Mouse (Mus musculus): Measurements from ENCODE around the gene Trim16. TPM values are rescaled to one million over a fixed set of nuclear protein-coding genes. Genes with fewer than 3 reads are reported as not detected.

Trim16 gene
- 8.1 and 8.4 TPM in 2 replicates for polyA plus RNA-seq (2015; fragmentation: Nextera tagmentation; extraction: Ambion mirVana)

- H3K4me3 ChIP-seq = peak within 1 kb of the TSS; percentile 37
- ATAC-seq (ENCODE audit: low FRiP score, low read depth) = peak; percentile 88
- WGBS = 6% methylated on average over 15 of the region's 15 CpGs
Measured at GRCm38 (mm10) chr11:62820059-62820541, at the start of gene Trim16. Gene Trim16 (plus strand): TSS chr11:62820231.

GRCm38 (mm10) chr11:62776510-62776909 is 43.5 kb upstream of the Trim16 start:
- 97% methylated on average over 7 of the region's 7 CpGs for WGBS
- no peaks in the 10 kb centered on the region for H3K4me1 ChIP-seq (replicated peaks)

More at GRCm38 (mm10) chr11:62820059-62820541, at the start of gene Trim16:
- Histone ChIP-seq H3K27me3 (no peaks in the 10 kb centered on the region), H3K9me3 (no peaks in the 10 kb centered on the region), H3K27ac (replicated peaks) (peak within 1 kb of the TSS; percentile 30), H3K36me3 (no peaks in the 10 kb centered on the region), H3K9ac (peak within 1 kb of the TSS; percentile 39), H3K4me2 (peak within 1 kb of the TSS; percentile 61), H3K4me1 (replicated peaks) (peaks cover 15% of the 10 kb centered on the region)

DNA sequence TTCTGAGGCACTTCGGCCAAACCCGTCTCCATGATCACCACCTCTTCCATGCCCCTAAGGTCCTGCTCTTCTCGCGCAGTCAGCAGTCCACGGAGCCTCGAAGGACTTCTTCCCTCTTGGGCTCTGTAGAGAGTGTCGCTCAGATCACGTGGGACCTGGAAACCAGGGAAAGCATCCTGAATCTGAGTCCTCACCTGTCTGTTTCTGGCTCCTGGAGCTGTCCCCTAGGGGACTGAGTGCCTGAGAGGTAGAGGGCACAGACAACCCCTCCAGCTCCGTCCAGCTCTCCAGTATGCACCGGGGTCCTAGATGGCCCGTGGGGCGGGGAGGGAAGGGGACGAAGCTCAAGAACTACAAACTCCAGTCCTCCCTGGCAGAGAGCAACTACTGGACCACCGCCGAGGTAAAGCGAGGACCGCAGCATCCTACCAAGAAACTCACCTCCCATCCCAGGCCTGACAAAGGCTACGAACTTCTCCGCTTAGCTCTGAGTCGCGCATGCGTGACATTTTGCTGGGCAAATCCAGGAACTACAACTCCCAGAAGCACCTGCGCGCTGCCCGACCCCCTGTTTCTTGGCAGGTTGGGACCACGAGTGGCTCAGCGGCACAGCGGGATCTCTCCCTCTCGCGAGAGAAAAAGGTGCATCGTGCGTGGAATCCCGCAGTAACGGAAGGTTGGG is 31.0 kb upstream of the Trim16 start, which contains the start of gene Zfp286:
Zfp286 (minus strand) TSS at position 528 of the 682 bp plus-strand sequence.
- Histone ChIP-seq H3K9ac (peak within 1 kb of the TSS; percentile 58), H3K36me3 (peaks cover 22% of the 10 kb centered on the region), H3K4me3 (peak within 1 kb of the TSS; percentile 51), H3K4me1 (replicated peaks) (peaks cover 12% of the 10 kb centered on the region), H3K9me3 (no peaks in the 10 kb centered on the region), H3K4me2 (peak within 1 kb of the TSS; percentile 66), H3K27me3 (no peaks in the 10 kb centered on the region), H3K27ac (replicated peaks) (peak within 1 kb of the TSS; percentile 82)
- peak; percentile 95 for ATAC-seq (ENCODE audit: low FRiP score, low read depth)
- 5% methylated on average over 34 of the region's 34 CpGs for WGBS

More at GRCm38 (mm10) chr11:62776510-62776909, 43.5 kb upstream of the Trim16 start:
- Histone ChIP-seq H3K4me2 (no peak overlapping the region), H3K27me3 (no peaks in the 10 kb centered on the region), H3K9ac (no peak overlapping the region), H3K27ac (replicated peaks) (no peak overlapping the region), H3K9me3 (peaks cover 32% of the 10 kb centered on the region), H3K36me3 (peaks cover 63% of the 10 kb centered on the region), H3K4me3 (no peak overlapping the region)
- no peak for ATAC-seq (ENCODE audit: low FRiP score, low read depth)

- H3K9ac ChIP-seq = peak overlapping the region; percentile 41
- ATAC-seq (ENCODE audit: low FRiP score, low read depth) = no peak
- H3K9me3 ChIP-seq = no peaks in the 10 kb centered on the region
- peak overlapping the region; percentile 51 for H3K4me3 ChIP-seq
- no peaks in the 10 kb centered on the region for H3K27me3 ChIP-seq
- H3K4me1 ChIP-seq (replicated peaks) = peaks cover 12% of the 10 kb centered on the region
- peak overlapping the region; percentile 66 for H3K4me2 ChIP-seq
- 57% methylated on average over 3 of the region's 3 CpGs for whole genome bisulfite sequencing
- H3K27ac ChIP-seq (replicated peaks) = peak overlapping the region; percentile 82
- H3K36me3 ChIP-seq = peaks cover 17% of the 10 kb centered on the region
Measured at GRCm38 (mm10) chr11:62789617-62789936, 30.5 kb upstream of the Trim16 start.

- ATAC-seq (ENCODE audit: low FRiP score, low read depth) = no peak
- 56% methylated on average over 13 of the region's 13 CpGs for WGBS
Measured at GRCm38 (mm10) chr11:62804119-62804518, 15.9 kb upstream of the Trim16 start.

GRCm38 (mm10) chr11:62807965-62808364 is 12.1 kb upstream of the Trim16 start:
- no peaks in the 10 kb centered on the region for H3K4me1 ChIP-seq (replicated peaks)
- no peak overlapping the region for H3K4me3 ChIP-seq
- H3K4me2 ChIP-seq = no peak overlapping the region
- WGBS = 89% methylated on average over 2 of the region's 2 CpGs
- H3K9me3 ChIP-seq = no peaks in the 10 kb centered on the region
- H3K27ac ChIP-seq (replicated peaks) = no peak overlapping the region
- ATAC-seq (ENCODE audit: low FRiP score, low read depth) = no peak
- no peaks in the 10 kb centered on the region for H3K36me3 ChIP-seq
- no peak overlapping the region for H3K9ac ChIP-seq
- no peaks in the 10 kb centered on the region for H3K27me3 ChIP-seq

More at GRCm38 (mm10) chr11:62804119-62804518, 15.9 kb upstream of the Trim16 start:
- H3K27me3 ChIP-seq = no peaks in the 10 kb centered on the region
- no peaks in the 10 kb centered on the region for H3K9me3 ChIP-seq
- H3K27ac ChIP-seq (replicated peaks) = no peak overlapping the region
- no peaks in the 10 kb centered on the region for H3K36me3 ChIP-seq
- no peak overlapping the region for H3K4me3 ChIP-seq
- no peak overlapping the region for H3K4me2 ChIP-seq
- H3K4me1 ChIP-seq (replicated peaks) = no peaks in the 10 kb centered on the region
- no peak overlapping the region for H3K9ac ChIP-seq

- Histone ChIP-seq H3K9me3 (no peaks in the 10 kb centered on the region), H3K4me1 (replicated peaks) (no peaks in the 10 kb centered on the region), H3K4me2 (no peak overlapping the region), H3K4me3 (no peak overlapping the region), H3K9ac (no peak overlapping the region), H3K27ac (replicated peaks) (no peak overlapping the region), H3K27me3 (no peaks in the 10 kb centered on the region), H3K36me3 (no peaks in the 10 kb centered on the region)
- ATAC-seq (ENCODE audit: low FRiP score, low read depth) = no peak
- 78% methylated on average over 4 of the region's 4 CpGs for WGBS
Measured at GRCm38 (mm10) chr11:62809201-62809600, 10.8 kb upstream of the Trim16 start.

GRCm38 (mm10) chr11:62812268-62812667 is 7.8 kb upstream of the Trim16 start:
- Histone ChIP-seq H3K4me1 (replicated peaks) (no peaks in the 10 kb centered on the region), H3K27ac (replicated peaks) (no peak overlapping the region), H3K4me3 (no peak overlapping the region), H3K9me3 (no peaks in the 10 kb centered on the region), H3K9ac (no peak overlapping the region), H3K4me2 (no peak overlapping the region), H3K27me3 (no peaks in the 10 kb centered on the region), H3K36me3 (no peaks in the 10 kb centered on the region)
- no peak for ATAC-seq (ENCODE audit: low FRiP score, low read depth)
- 87% methylated on average over 6 of the region's 6 CpGs for WGBS

GRCm38 (mm10) chr11:62813497-62813896 is 6.5 kb upstream of the Trim16 start:
- Histone ChIP-seq H3K9ac (no peak overlapping the region), H3K4me3 (no peak overlapping the region), H3K4me1 (replicated peaks) (no peaks in the 10 kb centered on the region), H3K9me3 (no peaks in the 10 kb centered on the region), H3K27me3 (no peaks in the 10 kb centered on the region), H3K4me2 (no peak overlapping the region), H3K27ac (replicated peaks) (no peak overlapping the region), H3K36me3 (no peaks in the 10 kb centered on the region)
- ATAC-seq (ENCODE audit: low FRiP score, low read depth) = no peak
- WGBS = 66% methylated on average over 1 of the region's 1 CpGs

DNA sequence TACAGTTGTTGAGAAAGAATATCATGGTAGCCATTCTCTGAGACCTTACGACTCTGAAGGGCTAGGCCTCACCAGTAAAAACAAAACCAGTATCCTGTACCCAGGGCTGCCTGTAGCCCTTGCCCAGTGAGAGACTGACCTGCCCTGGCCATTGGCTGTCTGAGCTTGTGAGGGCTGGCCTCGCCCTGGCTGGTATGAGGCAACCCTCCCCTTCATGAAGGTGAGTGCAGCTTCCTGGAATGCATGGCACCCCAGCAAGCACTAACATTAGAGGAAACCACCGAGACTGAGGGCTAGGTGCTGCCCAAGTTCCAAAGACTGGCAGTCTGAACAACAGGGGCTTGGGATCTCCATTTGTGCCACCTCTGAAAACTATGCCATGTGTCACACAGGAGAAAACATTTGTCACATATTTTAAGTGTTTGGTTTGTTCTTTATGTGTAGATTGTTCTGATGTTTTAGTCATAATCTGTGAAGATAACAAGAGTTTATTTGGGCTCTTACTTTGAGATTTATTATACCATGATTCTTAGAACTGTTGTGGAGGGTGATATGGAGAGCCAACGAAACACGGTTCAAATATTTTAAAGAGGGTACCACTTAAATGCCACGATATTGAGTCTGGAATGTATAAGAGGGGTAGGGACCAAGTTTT is 5.9 kb upstream of the Trim16 start:
- Histone ChIP-seq H3K27ac (replicated peaks) (no peak overlapping the region), H3K4me1 (replicated peaks) (no peaks in the 10 kb centered on the region), H3K27me3 (no peaks in the 10 kb centered on the region), H3K36me3 (no peaks in the 10 kb centered on the region), H3K4me3 (no peak overlapping the region), H3K9ac (no peak overlapping the region), H3K4me2 (no peak overlapping the region), H3K9me3 (no peaks in the 10 kb centered on the region)
- WGBS = 78% methylated on average over 6 of the region's 6 CpGs
- ATAC-seq (ENCODE audit: low FRiP score, low read depth) = no peak

GRCm38 (mm10) chr11:62814625-62815024 is 5.4 kb upstream of the Trim16 start:
- Histone ChIP-seq H3K4me2 (no peak overlapping the region), H3K4me1 (replicated peaks) (0 out of 2 replicates have a peak, but pooled peaks cover under 1% of the 10 kb centered on the region), H3K9me3 (no peaks in the 10 kb centered on the region), H3K27me3 (no peaks in the 10 kb centered on the region), H3K36me3 (no peaks in the 10 kb centered on the region), H3K9ac (no peak overlapping the region), H3K27ac (replicated peaks) (no peak overlapping the region), H3K4me3 (no peak overlapping the region)
- WGBS = 70% methylated on average over 4 of the region's 4 CpGs
- ATAC-seq (ENCODE audit: low FRiP score, low read depth) = no peak

DNA sequence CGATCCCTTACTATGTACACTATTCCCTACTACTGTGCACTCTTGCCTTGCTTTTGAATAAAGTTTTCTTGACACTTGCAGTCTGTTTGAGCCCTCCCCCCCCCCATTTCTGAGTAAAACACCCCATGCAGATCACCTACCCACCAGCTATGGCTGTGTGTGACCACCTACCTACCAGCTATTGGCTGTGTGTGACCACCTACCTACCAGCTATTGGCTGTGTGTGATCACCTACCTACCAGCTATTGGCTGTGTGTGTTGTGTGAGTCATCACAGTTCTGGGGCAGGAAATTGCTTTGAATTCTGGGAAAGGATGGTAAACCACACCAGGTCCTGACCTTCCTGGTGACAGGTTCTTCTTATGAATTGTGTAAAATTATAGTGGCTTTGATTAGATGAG is 4.6 kb upstream of the Trim16 start:
- Histone ChIP-seq H3K9ac (no peak overlapping the region), H3K27ac (replicated peaks) (no peak overlapping the region), H3K9me3 (no peaks in the 10 kb centered on the region), H3K4me1 (replicated peaks) (peaks cover 7% of the 10 kb centered on the region; the same call in 1 of the 2 replicates), H3K36me3 (no peaks in the 10 kb centered on the region), H3K4me3 (no peak overlapping the region), H3K27me3 (no peaks in the 10 kb centered on the region), H3K4me2 (no peak overlapping the region)
- no peak for ATAC-seq (ENCODE audit: low FRiP score, low read depth)
- whole genome bisulfite sequencing = 97% methylated on average over 1 of the region's 1 CpGs
